Mouse (Mus musculus) yolk sac, embryonic 10.5 days (tissue): ENCODE data around the gene Fryl.
"Not testable (repeated sequence)": the region's sequence is repeated elsewhere in the genome, so short reads cannot be mapped to it uniquely, and the experiment has no call there.

Source experiments
- DNase-seq: peaks from one replicate; pipeline ENCODE4 v3.0.0-alpha.2; 2017; ENCODE audit warnings: low spot score

Gene Fryl

GRCm38 (mm10) chr5:73102342-73102989 is 154.0 kb downstream of the Fryl start:
- DNase-seq = no peak

- DNase-seq = no peak
Observed at GRCm38 (mm10) chr5:73092236-73092635, 164.2 kb downstream of the Fryl start.

DNA sequence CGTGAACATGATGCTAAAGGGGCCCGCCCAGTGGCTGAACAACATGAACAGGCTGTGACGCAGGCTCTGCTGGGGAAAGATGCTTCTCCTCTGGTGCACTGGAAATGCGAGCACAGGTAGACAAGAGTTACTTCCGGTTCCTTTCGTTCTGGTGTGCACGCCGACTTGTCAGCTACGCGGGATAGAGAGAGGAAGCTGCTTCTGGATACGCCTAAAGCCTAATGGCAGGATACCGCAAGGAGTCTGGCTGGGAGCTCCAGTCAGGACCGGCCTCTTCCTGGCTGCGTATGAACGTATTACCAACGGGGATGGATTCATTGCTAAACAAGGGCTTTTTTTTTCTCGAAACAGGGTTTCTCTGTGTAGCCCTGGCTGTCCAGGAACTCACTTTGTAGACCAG is 167.3 kb downstream of the Fryl start:
- DNase-seq = no peak

DNA sequence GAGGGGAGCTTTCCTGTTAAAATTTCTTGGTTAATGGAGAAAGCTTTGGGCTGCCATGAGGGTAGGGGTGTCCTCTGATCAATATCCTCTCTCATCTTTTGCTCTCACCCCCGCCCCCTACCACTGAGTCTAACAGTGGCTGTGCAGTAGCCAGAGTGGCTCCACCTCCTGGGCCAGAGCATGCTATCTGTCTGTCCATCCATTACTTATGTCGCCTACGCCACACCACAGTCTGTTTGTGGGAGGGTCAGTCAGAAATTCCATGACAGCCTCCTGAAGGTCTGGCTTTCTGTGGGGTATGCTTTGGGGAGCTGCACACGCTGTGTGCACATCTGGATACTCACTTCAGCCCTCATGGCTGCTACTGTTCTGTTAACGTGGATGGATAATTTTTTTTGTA is 174.9 kb downstream of the Fryl start:
- DNase-seq = no peak

- DNase-seq = no peak
Observed at GRCm38 (mm10) chr5:73079801-73080200, 176.6 kb downstream of the Fryl start.

GRCm38 (mm10) chr5:73071319-73071718 is 185.1 kb downstream of the Fryl start:
- peak; percentile 41 for DNase-seq

DNA sequence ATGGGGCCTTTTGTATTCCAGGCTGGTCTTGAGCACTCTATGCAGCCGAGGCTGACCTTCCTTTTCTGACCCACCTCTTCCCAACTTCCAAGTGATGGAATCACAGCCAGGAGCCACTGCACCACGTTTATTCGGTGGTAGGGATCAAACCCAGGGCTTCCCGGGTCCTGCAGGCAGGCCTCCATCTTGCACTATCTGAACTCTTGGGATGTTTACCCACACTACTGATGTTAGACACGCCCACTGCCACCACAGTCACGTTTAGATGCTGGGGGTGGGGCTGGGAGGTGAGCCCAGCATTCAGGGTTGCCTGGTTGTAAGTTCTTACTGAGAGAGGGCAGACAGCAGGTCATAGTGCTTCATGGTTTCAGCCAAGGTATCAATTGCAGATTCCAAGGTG is 189.5 kb downstream of the Fryl start:
- DNase-seq = no peak

GRCm38 (mm10) chr5:73063768-73064669 is 192.4 kb downstream of the Fryl start:
- DNase-seq = no peak

DNA sequence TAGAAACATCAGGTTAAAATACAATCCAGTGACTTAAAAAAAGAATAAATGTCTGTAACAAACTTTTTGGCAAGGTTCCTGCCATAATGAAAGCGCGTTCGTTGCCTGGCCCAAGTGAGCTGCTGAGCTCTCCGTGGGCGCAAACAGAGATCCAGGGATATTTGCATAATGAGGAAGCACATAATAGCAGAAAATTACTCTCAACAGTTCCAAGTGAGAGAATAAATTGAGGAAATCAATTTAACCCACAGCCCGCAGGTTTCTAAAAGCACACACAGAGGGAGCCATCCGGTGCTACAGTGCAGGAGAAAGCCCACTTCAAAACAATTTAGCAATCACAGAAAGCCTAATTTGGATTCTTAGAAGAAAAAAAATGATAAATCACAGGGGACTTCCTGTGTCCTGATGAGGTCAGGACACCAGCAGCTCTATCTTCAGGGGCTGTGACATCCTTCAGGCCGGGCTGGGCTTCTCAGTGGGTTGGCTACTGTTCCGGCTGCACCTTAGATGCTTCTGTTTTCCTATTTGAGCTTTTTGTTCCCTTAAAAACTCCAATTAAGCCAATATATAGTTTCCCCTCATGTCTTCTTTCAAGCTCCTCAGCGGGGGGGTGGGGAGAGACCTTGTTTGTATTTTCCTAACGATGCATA is 194.8 kb downstream of the Fryl start:
- no peak for DNase-seq

GRCm38 (mm10) chr5:73056937-73057336 is 199.5 kb downstream of the Fryl start:
- DNase-seq = no peak

GRCm38 (mm10) chr5:73056457-73056856 is 200.0 kb downstream of the Fryl start:
- DNase-seq = no peak

DNA sequence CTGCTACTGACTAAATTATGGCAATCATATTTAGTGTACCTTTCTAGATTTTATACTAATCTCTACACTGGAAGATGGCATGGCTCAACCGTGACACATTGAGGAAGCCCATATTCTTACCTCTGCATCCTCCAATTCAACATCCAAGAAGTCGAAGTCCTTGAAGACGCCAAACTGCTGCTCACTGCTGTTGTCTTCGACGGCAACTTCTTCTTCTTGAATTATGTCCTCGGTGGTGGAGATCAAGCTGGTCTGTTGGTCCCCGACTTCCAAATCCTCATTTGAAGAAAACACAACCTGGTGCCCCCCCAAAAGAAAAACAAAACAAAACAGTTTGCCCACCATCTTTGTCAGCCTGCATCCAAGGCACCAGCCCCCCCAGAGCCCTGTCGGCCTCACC is 202.5 kb downstream of the Fryl start:
- no peak for DNase-seq

DNA sequence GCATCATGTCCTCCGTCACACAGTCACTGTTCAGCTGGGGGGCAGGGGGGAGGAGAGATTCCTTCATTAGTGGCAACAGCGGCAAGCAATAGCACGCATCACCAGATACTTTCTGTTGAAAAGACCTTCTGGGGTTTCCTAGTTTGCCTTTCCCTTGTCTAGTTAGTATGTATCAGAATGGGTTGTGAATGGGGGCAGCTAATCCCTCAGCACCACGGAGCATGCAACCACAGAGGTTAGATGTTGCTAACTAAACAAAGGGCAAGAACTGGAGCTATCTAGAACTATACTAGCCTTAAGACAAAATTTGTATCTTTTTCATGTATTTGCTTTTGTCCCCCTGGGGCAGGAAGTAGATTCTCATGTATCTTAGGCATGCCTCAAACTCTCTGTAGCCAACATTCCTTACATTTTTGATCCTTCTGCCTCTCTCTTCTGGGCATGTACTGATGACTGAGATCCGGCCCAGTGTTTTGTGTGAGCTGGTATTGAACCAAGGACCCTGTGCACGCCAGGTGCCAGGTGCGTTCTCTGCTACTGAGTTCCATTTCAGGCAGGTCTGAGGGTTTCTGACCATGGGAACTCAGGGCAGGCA is 208.7 kb downstream of the Fryl start:
- DNase-seq = no peak

GRCm38 (mm10) chr5:73044055-73044454 is 212.4 kb downstream of the Fryl start:
- DNase-seq = no peak

DNA sequence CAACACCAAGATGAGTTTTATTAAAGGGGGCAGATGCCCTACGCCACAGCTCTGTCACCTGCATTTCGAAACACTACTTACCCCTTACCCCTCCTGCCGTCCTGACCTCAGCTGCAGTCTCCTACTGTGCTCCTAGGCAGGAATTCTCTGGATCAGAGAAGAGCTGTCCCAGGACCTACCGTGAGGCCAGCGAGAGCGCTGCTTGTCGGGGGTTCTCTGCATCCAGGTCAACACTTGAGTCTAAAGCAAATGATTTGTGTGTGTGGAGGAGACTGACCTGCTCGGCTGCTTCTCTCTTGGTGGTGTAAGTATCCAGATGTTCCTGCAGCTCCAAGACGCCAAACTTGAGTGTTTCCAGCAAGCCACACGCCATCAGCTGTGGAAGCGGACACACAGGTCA is 223.9 kb downstream of the Fryl start:
- no peak for DNase-seq

DNA sequence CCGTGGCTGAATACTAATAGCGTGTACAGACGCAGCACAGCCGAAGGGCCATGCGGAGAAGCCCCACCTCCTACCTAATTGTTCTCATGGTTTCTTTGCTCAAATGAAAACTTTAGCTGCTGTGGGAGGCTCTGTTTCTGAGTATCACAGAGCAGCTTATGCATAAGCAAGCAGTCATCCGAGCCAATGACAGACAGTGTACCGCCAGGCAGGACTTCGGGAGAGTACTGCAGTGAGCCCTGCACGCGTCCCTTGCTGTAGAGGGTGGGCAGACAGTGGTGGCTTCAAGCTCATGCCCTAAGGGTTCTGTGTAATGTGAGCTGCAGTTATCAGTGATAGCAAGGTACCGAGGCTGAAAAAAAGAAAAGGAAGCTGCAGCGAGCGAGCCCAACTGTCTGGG is 227.8 kb downstream of the Fryl start:
- no peak for DNase-seq

DNA sequence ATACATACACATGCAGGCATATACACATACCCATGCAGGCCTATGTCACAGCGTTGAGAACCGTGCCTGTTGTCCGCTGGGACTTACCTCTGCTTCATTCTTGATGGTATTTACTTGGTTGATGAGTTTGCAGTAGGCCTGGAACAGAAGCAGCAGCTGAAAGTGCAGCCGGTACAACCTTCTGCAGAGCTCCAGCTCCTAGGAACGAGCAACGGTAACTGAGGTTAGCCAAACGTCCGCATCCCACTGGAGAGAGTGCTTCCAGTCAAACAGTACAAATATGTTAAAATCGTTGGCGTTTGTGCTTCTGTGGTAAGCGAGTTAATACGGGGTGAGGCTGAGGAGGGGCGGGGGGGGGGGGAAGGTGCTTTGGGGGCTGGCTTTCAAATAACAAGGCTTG is 232.6 kb downstream of the Fryl start:
- DNase-seq = no peak

- no peak for DNase-seq
Observed at GRCm38 (mm10) chr5:73014745-73015144, 241.7 kb downstream of the Fryl start.

DNA sequence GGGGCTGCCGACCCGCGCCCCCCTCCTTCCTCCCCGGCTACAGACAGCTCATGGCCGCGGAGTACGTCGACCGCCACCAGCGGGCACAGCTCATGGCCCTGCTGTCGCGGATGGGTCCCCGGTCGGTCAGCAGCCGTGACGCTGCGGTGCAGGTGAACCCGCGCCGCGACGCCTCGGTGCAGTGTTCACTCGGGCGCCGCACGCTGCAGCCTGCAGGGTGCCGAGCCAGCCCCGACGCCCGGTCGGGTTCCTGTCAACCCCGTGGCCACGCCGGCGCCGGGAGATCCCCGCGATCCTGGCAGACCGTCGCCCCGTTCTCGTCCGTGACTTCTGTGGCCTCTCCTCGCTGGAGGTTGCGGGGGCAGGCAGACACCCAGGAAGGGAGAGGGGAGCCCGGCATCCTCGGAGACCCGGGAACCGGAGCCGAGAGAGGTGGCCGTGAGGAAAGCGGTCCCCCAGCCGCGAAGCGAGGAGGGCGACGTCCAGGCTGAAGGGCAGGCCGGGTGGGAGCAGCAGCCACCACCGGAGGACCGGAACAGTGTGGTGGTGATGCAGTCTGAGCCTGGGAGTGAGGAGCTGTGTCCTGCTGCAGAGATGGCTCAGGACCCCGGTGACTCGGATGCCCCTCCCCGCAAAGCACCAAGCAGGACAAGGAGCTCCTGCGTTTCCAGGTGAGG is 242.7 kb downstream of the Fryl start:
- not testable (repeated sequence) for DNase-seq

DNA sequence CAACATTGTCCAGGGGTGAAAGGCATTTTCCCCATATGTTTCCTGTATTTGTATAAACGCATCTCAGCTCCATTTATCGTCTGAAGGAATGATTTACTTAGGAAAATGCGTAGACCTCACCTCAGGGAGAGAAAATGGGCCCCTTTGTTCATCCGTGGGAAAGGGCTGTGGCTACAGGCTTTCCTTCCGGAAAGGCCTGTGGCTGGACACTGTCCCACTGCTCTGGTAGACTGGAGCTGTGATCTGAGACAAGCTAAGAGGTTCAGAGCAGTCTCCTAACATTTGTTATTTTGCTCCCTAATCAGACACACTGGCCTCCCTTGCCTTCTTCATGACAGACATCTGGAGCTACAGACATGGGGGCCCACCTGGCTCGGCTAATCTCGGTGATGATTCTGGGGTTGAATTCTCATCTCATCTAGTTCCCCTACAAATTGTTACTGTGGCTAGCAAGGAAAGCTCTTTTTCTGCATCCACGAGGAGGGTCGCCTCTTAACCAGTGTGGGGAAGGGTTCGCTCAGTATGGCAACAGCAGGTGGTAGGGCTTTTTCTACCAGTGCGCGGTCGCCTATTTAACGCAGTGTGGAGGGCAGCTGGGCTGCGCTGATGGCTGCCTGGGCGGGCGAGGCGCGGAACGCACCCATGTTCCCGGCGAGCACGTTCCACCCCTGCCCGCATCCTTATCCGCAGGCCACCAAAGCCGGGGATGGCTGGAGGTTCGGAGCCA is 243.4 kb downstream of the Fryl start:
- not testable (repeated sequence) for DNase-seq

GRCm38 (mm10) chr5:73011806-73012205 is 244.6 kb downstream of the Fryl start:
- DNase-seq = not testable (repeated sequence)
